Mouse (Mus musculus) ovary, postnatal 36 days (tissue): ENCODE data around the gene Gripap1.
A peak's percentile ranks its signal among the peaks of the same experiment; 100 is the strongest.
"Not testable (repeated sequence)": the region's sequence is repeated elsewhere in the genome, so short reads cannot be mapped to it uniquely, and the experiment has no call there.

Experiments used
- DNase-seq: peaks from one replicate; pipeline ENCODE4 v3.0.0; 2022; ENCODE audit warnings: low spot score, mixed read lengths

The Gripap1 gene

DNA sequence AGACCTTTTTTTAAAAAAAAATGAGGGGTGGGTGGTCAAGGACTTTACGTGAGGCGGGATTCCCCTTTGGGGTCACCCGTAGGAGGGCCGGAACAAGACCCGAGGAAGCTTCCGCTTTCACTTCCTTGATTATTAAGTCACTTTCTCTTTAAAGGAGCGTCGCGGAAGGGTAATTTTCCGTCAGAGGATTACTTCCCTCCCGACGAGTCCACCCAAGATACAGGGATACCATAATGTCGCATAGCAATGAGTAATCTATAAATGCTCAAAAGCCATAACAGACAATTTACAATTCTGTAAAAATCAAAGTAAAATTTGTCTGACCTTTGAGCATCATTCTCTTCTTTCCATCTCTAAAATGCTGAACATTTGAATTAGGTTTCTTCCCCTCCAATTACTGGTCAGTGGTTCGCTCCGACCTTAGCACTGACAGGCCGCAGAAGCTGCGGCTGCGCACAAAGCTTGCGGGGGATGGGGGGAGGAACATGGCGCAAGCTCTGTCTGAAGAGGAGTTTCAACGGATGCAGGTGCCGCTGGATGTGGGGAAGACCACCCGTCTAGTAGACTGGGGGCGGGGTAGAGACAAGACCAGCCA lies at the start of gene Gripap1:
Gene Gripap1, plus strand, starts transcription at position 224 of the 595 bp plus-strand sequence.
- peak; percentile 65 for DNase-seq

DNA sequence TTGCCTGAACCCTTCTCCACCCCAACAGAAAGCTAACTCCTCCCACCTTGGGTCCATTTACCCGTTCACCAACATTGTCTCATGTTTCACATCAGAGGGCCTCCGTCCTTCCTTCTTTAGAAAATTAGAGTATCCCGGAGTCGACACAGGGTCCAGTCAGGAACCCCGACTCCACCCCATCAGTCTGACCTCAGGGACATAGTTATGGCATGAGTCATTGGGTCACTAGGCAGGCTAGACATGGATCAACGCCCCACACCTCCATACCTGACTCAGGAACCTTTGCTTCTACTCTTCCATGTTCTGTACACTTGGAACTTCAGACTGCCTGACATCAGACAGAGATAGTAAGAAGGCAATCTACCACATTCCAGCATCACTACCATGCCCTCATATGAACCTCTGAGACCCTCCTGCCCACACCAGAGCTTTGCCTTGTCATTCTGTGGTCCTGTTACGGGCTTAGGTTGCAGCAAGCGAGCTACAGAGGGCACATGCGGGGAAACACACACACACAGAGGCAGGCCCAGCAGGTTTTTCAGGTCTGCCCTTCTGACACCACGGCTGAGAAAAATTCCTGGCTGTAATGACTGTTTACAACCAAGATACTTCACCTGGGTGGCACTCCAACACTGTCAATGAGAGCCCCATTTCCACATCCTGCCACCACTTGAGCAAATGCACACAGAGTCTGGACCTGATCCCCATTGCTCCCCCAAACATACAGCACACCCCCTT lies 49.3 kb upstream of the Gripap1 start:
- DNase-seq, result no peak

- no peak for DNase-seq
These were observed 48.5 kb upstream of the Gripap1 start for GRCm38 (mm10) chrX:7741103-7741502.

DNA sequence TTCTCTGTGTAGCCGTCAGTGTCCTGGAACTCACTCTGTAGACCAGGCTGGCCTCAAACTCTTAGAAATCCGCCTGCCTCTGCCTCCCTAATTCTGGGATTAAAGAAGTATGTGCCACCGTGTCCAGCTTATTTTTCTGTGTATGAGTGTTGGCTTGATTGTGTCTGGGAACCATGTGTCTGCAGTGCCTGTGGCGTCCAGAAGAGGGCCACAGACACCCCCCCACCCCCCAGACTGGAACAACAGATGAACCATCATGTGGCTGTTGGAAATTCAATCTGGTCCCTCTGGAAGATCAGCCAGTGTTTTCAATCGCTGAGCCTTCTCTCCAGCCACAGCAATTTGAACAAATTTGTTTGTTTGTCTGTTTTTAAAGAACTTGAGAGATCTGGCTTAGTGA lies 46.1 kb upstream of the Gripap1 start:
- DNase-seq, result no peak

DNA sequence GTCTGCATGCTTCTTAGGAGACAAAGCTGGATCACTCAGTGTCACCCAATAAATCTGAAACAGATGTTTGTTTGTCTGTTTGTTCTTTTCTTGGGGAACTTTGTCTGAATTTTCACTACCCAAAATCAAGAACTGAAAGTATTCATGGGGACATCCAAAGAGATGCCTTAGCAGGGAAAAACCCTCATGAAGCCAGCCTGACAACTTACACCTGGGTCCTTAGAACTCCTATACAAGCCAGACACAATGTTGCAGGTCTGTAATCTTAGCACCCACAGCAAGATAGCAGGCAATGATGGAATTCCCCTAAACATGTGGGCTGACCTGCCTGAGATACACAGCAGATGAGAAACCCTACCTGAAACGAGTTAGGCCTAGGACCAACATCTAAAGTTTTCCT lies 44.6 kb upstream of the Gripap1 start:
- no peak for DNase-seq

DNA sequence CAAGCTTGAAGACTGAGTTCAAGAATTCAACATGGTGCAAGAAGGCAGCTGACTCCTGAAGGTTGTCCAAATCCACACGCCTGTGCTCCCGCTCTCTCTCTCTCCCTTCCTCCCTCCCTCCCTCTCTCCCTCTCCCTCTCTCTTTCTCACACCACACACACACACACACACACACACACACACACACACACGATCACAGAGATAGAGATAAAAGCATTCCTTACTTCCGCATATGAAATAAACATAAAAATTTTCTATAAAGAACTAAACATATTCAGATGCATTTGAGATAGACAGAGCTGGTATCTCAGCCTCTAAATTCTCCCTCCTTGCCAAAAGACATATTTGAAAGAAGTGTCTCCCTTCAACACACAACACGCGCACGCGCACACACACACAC lies 44.1 kb upstream of the Gripap1 start:
- no peak for DNase-seq

DNA sequence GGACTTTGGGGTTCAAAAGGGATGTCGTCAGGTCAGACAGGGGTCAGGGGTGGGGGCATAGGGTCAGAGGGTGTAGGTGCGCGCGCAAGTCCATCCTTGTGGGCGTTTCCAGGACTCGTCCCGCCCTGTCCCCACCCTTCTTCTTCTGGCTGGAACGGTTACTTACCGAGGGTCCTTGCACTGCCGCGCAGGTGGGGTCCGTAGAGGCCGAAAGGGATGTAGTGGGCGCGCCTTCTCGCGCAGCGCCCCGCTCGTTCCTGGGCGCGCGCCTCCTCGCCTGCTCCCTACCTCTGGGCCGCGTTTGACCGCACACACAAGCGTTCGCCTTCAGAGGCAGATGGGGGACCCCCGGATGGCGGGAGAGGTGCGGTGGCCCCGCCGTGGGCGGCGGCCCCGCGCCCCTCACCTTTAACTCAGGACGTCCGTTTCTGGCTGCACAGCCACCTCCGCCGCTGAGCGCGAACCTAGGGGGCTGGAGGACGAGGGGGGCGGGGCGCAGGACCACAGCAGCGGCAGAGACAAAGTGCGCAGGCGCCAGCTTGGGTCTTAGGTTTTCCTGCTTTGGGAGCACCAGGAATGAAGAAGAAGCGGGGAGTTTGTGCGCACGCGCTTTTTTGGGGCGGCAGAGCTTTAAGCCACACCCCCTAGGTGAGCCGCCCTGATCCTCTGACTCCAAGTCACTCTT lies 39.0 kb upstream of the Gripap1 start, which contains the start of gene Ccdc120:
Gene Ccdc120, minus strand, starts transcription at position 474 of the 685 bp plus-strand sequence.
- peak; percentile 73 for DNase-seq

- DNase-seq, result not testable (repeated sequence)
These were observed 35.9 kb upstream of the Gripap1 start for GRCm38 (mm10) chrX:7753627-7754026.

DNA sequence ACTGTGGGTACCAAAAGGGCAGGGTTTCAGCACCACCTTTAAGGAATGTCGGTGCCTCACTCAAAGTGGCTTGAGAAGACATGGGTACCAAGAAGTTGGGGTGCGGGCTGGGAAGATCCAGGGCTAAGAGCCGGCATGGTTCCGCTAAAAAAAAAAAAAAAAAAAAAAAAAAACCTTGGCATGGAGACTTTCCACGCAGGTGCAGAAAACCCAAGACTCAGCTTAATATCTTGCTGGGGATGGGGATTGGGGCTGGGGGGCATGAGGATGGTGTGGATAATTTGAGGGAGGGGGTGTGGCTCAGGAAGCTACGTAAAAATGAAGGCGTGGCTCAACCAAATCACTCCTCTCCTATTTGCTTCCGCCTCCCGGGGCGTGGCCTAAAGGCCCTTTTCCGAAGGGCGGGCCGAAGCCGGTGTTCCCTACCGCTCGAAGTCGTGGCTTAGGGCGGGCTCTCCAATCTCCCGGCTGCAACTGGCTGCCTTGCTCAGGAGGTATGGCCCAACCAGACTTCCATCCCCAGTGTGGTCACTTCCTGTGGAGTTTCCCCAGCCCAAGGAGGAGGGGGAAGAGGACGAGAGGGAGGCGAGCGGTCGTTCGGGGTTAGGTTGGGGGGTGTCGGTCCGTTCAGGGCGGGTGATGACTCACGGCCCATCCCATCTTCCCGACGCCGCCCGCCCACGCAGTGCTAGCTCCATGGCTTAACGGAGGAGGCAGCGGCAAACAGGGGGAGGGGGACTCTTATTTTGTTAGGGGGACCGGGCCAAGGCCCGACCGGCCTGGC lies 27.2 kb upstream of the Gripap1 start, which contains the start of gene Tfe3:
Gene Tfe3, plus strand, starts transcription at position 424 of the 784 bp plus-strand sequence.
- peak; percentile 88 for DNase-seq

DNA sequence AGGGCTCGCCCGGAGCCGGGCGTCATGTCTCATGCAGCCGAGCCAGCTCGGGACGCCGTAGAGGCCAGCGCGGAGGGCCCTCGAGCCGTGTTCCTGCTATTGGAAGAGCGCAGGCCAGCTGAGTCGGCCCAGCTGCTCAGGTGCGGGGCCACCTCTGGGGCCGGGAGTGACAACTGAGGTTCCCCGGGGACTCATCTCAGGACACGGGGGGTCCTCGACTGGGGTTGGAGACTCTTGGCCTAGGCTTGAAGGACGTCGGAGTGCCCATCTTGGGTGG lies 26.7 kb upstream of the Gripap1 start:
- DNase-seq, result no peak

- DNase-seq, result peak; percentile 40
These were observed 25.8 kb upstream of the Gripap1 start for GRCm38 (mm10) chrX:7763631-7764393.

DNA sequence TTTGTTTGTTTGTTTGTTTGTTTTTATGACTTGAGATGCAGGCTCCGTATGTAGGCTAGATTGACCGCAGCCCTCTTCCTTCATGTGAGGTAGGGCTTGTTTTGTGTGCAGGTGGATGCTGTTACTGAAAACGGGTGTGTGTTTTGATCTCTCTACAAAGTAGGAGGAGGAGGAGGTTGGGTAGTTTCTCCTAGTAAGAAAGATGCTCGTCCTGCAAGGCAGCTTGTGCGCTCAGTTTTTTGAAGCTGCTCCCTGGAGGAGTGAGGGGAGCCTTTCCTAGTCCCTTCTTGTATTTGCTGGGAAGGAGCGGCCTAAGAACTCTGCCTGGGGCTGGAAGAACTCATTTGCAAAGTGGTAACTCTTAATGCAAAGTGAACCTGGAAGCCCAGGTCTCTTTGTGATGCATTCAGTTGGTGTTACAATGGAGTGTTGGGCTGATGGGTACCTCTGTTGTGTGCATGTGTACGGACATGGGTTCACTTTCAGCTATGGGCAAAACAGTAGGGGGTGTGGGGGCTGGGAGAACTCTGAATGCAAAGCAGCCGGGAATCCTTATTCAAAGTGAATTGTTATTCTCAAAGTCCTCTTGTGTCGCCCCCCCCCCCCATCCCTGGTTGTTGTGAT lies 24.8 kb upstream of the Gripap1 start:
- DNase-seq, result no peak

- no peak for DNase-seq
These were observed 24.3 kb upstream of the Gripap1 start for GRCm38 (mm10) chrX:7765281-7765670.

- peak; percentile 49 for DNase-seq
These were observed 23.8 kb upstream of the Gripap1 start for GRCm38 (mm10) chrX:7765764-7766163.

GRCm38 (mm10) chrX:7769302-7770017 lies 20.1 kb upstream of the Gripap1 start:
- DNase-seq, result no peak

DNA sequence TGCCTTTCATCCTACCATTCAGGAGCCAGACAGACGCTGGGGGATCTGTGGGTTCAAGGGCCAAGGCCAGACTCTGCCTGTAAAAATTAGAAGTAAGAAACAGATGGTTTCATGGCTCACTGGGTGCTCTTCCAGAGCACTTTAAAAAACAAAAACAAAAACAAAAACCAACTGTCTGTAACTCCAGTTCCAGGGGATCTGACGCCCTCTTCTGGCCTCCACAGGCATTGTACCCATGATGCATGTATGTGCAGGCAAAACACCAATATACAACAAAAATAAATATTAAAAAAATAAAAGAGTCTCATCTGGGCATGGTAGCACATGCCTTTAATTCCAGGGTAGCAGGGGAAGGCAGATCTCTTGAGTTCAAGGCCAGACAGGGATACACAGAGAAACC lies 16.8 kb upstream of the Gripap1 start:
- DNase-seq, result no peak

DNA sequence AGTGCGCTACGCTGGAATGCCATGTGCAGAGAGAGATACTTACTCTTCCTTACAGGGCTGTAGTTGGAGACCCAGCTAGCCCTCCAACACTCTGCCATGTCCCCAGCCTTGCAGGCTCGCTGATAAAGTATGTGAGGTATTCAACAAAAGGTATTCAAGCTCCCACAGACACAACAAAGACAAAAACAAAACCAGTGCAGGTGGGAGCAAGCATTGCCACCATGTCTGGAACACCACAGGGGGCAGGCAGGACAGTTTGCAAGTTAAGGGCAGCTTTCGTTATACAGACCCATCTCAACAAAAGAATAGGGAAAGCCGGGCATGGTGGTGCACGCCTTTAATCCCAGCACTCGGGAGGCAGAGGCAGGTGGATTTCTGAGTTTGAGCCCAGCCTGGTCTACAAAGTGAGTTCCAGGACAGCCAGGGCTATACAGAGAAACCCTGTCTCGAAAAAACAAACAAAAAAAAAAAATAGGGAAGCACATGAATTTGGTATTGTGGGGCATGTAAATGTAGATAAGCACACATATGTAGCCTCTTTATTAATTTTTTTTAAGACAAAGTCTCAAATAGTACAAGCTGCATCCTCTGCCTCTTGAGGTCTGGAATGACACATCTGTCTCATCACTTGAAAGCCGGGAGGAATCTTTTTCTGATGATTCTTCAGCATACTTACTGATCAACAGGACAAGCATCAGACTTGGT lies 13.9 kb upstream of the Gripap1 start:
- DNase-seq, result no peak

- peak; percentile 40 for DNase-seq
These were observed 13.1 kb upstream of the Gripap1 start for GRCm38 (mm10) chrX:7776329-7777082.
